Mouse (Mus musculus) cerebellum, adult 2 months (tissue): ENCODE results near the gene Slc43a1. TPM values are rescaled to one million over a fixed set of nuclear protein-coding genes. Genes with fewer than 3 reads are reported as not detected.

Experiments
- DNase-seq, 2 experiments: peaks; one replicate each; pipeline ENCODE4 v3.0.0; 2021
- H3K27ac ChIP-seq: fragments of 200-500 bp; 2 replicates; pipeline ENCODE4 v1.5.1; 2012; ENCODE audit warnings: low read length, control low read depth, inconsistent platforms; ENCODE audit not compliant: insufficient read depth
- H3K27me3 ChIP-seq: fragments of 200-500 bp; 2 replicates; pipeline ENCODE4 v1.6.1; 2012; ENCODE audit warnings: inconsistent platforms, mild to moderate bottlenecking, low read length, moderate library complexity; ENCODE audit not compliant: control insufficient read depth, insufficient read depth
- H3K4me1 ChIP-seq: fragments of 200-500 bp; 2 replicates; pipeline ENCODE4 v1.6.1; 2011; ENCODE audit warnings: low read length; ENCODE audit not compliant: control insufficient read depth, insufficient read depth
- H3K4me3 ChIP-seq: fragments of 200-500 bp; replicated peaks from 2 replicates; pipeline ENCODE3; 2011; ENCODE audit warnings: mild to moderate bottlenecking, low read depth, low read length, control low read depth; ENCODE audit not compliant: insufficient read depth
- CTCF ChIP-seq: fragments of 200-500 bp; IDR thresholded peaks from 2 replicates; pipeline ENCODE4 v1.5.1; 2011; ENCODE audit warnings: low read depth, mild to moderate bottlenecking, control low read depth, low read length, moderate library complexity, borderline replicate concordance; ENCODE audit not compliant: insufficient read depth
- POLR2A ChIP-seq: fragments of 200-500 bp; IDR thresholded peaks from 2 replicates; pipeline ENCODE4 v1.6.1; 2011; ENCODE audit warnings: low read length, control low read depth, borderline replicate concordance; ENCODE audit not compliant: insufficient read depth
- WGBS: fragments of 180-500 bp; shearing (Covaris S2); methylation state at CpG from one replicate; pipeline ENCODE4 v1.1.7; 2018; 5-methylcytosine and 5-hydroxymethylcytosine counted together
- polyA plus RNA-seq: library from polyadenylated mRNA; depleted of rRNA; stranded (reverse); fragments of >200 nt; gene quantifications from 2 replicates; pipeline ENCODE4 v1.2.3, GENCODE M21; 2012

Gene Slc43a1
- polyA plus RNA-seq, 1 experiment: 0.43 TPM

GRCm38 (mm10) chr2:84812676-84813075 lies 26.0 kb upstream of the Slc43a1 start:
- DNase-seq: no peak
- Histone ChIP-seq H3K27me3 (no peaks in the 10 kb centered on the region), H3K27ac (no peak overlapping the region), H3K4me3 (no peak overlapping the region), H3K4me1 (no peaks in the 10 kb centered on the region)
- WGBS: 76% methylated on average over 6 of the region's 6 CpGs
- TF ChIP-seq POLR2A: no peak
- no peak for TF ChIP-seq CTCF

- 51% methylated on average over 3 of the region's 3 CpGs for WGBS
- H3K27me3 ChIP-seq: no peaks in the 10 kb centered on the region
- no peak overlapping the region for H3K27ac ChIP-seq
- no peak for TF ChIP-seq CTCF
- no peak for TF ChIP-seq POLR2A
- no peak for DNase-seq
- H3K4me3 ChIP-seq: no peak overlapping the region
- H3K4me1 ChIP-seq: no peaks in the 10 kb centered on the region
Measured at GRCm38 (mm10) chr2:84819861-84820260, 18.8 kb upstream of the Slc43a1 start.

- no peak for DNase-seq
- Histone ChIP-seq H3K4me1 (no peaks in the 10 kb centered on the region; the same call in 1 of the 2 replicates), H3K4me3 (no peak within 1 kb of the TSS), H3K27ac (no peak within 1 kb of the TSS), H3K27me3 (no peaks in the 10 kb centered on the region)
- TF ChIP-seq POLR2A (no peak), CTCF (no peak)
- 62% methylated on average over 13 of the region's 13 CpGs for WGBS
Measured at GRCm38 (mm10) chr2:84822552-84822951, 16.1 kb upstream of the Slc43a1 start, which contains the start of gene Smtnl1. Gene Smtnl1 (minus strand): TSS chr2:84822652.

GRCm38 (mm10) chr2:84823237-84823636 lies 15.4 kb upstream of the Slc43a1 start:
- 29% methylated on average over 2 of the region's 2 CpGs for WGBS
- H3K27ac ChIP-seq: no peak overlapping the region
- DNase-seq: no peak

GRCm38 (mm10) chr2:84826488-84827282 lies 12.0 kb upstream of the Slc43a1 start, which contains the start of gene Timm10:
Gene Timm10 (plus strand): TSS chr2:84826997.
- Histone ChIP-seq H3K27me3 (no peaks in the 10 kb centered on the region), H3K27ac (no peak within 1 kb of the TSS), H3K4me3 (peak within 1 kb of the TSS; percentile 77), H3K4me1 (no peaks in the 10 kb centered on the region; the same call in 1 of the 2 replicates)
- WGBS: under 1% methylated on average over 34 of the region's 34 CpGs
- TF ChIP-seq CTCF (no peak), POLR2A (peak; percentile 46; the same call in 1 of the 2 replicates)
- DNase-seq: peak; percentile 88 to 92

More at GRCm38 (mm10) chr2:84823237-84823636, 15.4 kb upstream of the Slc43a1 start:
- Histone ChIP-seq H3K4me3 (no peak overlapping the region), H3K4me1 (no peaks in the 10 kb centered on the region; the same call in 1 of the 2 replicates), H3K27me3 (no peaks in the 10 kb centered on the region)
- TF ChIP-seq CTCF (no peak), POLR2A (no peak)

GRCm38 (mm10) chr2:84827283-84827920 lies 11.2 kb upstream of the Slc43a1 start:
- Histone ChIP-seq H3K27ac (no peak overlapping the region), H3K4me3 (peak overlapping the region; percentile 77), H3K27me3 (no peaks in the 10 kb centered on the region), H3K4me1 (no peaks in the 10 kb centered on the region; the same call in 1 of the 2 replicates)
- peak in 1 of 2 experiments; percentile 22 for DNase-seq
- 1% methylated on average over 29 of the region's 29 CpGs for WGBS
- TF ChIP-seq CTCF: no peak
- TF ChIP-seq POLR2A: no peak

GRCm38 (mm10) chr2:84831666-84832391 lies 6.8 kb upstream of the Slc43a1 start:
- TF ChIP-seq CTCF (peak; percentile 90), POLR2A (no peak)
- no peak overlapping the region for H3K27ac ChIP-seq
- no peak overlapping the region for H3K4me3 ChIP-seq
- H3K27me3 ChIP-seq: no peaks in the 10 kb centered on the region
- peak; percentile 68 to 72 for DNase-seq
- no peaks in the 10 kb centered on the region for H3K4me1 ChIP-seq
- 23% methylated on average over 10 of the region's 10 CpGs for WGBS
